Mouse (Mus musculus): Measurements from ENCODE around the gene Polr3c. TPM values are rescaled to one million over a fixed set of nuclear protein-coding genes. Genes with fewer than 3 reads are reported as not detected.

Polr3c gene
- polyA plus RNA-seq (2021; fragmentation: Nextera tagmentation): 18.8 and 21.4 TPM in 2 replicates
- long read RNA-seq, experiment 1, transcript Polr3c-206 (15 exons, 2,406 nt): minor isoform, 7 of 144 reads
- long read RNA-seq, experiment 1, transcript Polr3c-201 (15 exons, 2,390 nt): major isoform, 67 of 144 reads
- long read RNA-seq, experiment 1, partial matches to known transcripts: 7 of 144 reads
- long read RNA-seq, experiment 1, other reads (novel, unspliced or antisense): 59 of 144 reads
- long read RNA-seq, experiment 2, transcript Polr3c-201 (15 exons, 2,390 nt): major isoform, 14 of 28 reads
- long read RNA-seq, experiment 2, partial matches to known transcripts: 6 of 28 reads
- long read RNA-seq, experiment 2, other reads (novel, unspliced or antisense): 6 of 28 reads

GRCm38 (mm10) chr3:96727343-96727827 is at the start of gene Polr3c, which contains the start of gene Rnf115:
Gene Polr3c (minus strand): TSS chr3:96727628.
Gene Rnf115 (plus strand): TSS chr3:96727664.

GRCm38 (mm10) chr3:96707903-96708683 is 19.3 kb downstream of the Polr3c start, which contains the start of gene Nudt17:
Gene Nudt17 (minus strand): TSS chr3:96708562.

GRCm38 (mm10) chr3:96696198-96696765 is 31.1 kb downstream of the Polr3c start, which contains the start of gene Pias3:
Gene Pias3 (plus strand): TSS chr3:96696384.

GRCm38 (mm10) chr3:96669727-96670468 is 57.5 kb downstream of the Polr3c start, which contains the start of gene Ankrd35:
Gene Ankrd35 (plus strand): TSS chr3:96670131.

Other genes with a start within 250 kb of the Polr3c start
- 0.94 and 1.7 TPM in 2 replicates for gene Hfe2, start 202.5 kb downstream of the Polr3c start, polyA plus RNA-seq (2021; fragmentation: Nextera tagmentation)
- gene Txnip, start 169.7 kb downstream of the Polr3c start, polyA plus RNA-seq (2021; fragmentation: Nextera tagmentation): 4.3 and 4.7 TPM in 2 replicates
- 0.40 and 0.42 TPM in 2 replicates for gene Gm16253, start 150.6 kb downstream of the Polr3c start, polyA plus RNA-seq (2021; fragmentation: Nextera tagmentation)
- gene Polr3gl, start 133.4 kb downstream of the Polr3c start, polyA plus RNA-seq (2021; fragmentation: Nextera tagmentation): 17.1 and 20.0 TPM in 2 replicates
- 28.3 and 55.7 TPM in 2 replicates for gene Ankrd34a, start 131.0 kb downstream of the Polr3c start, polyA plus RNA-seq (2021; fragmentation: Nextera tagmentation)
- gene Lix1l, start 126.5 kb downstream of the Polr3c start, polyA plus RNA-seq (2021; fragmentation: Nextera tagmentation): 1.2 TPM in 2 replicates
- gene Rbm8a, start 97.7 kb downstream of the Polr3c start, polyA plus RNA-seq (2021; fragmentation: Nextera tagmentation): 21.6 and 35.1 TPM in 2 replicates
- 86.5 and 102 TPM in 2 replicates for gene Pex11b, start 92.3 kb downstream of the Polr3c start, polyA plus RNA-seq (2021; fragmentation: Nextera tagmentation)
- not detected in 2 replicates for gene Gm42957, start 92.2 kb downstream of the Polr3c start, polyA plus RNA-seq (2021; fragmentation: Nextera tagmentation)
- 0.05 and 0.06 TPM in 2 replicates for gene Itga10, start 82.0 kb downstream of the Polr3c start, polyA plus RNA-seq (2021; fragmentation: Nextera tagmentation)
- gene Ankrd35, start 57.5 kb downstream of the Polr3c start, polyA plus RNA-seq (2021; fragmentation: Nextera tagmentation): 6.1 and 6.7 TPM in 2 replicates
- gene Pias3, start 31.2 kb downstream of the Polr3c start, polyA plus RNA-seq (2021; fragmentation: Nextera tagmentation): 10.8 and 15.6 TPM in 2 replicates
- gene Nudt17, start 19.1 kb downstream of the Polr3c start, polyA plus RNA-seq (2021; fragmentation: Nextera tagmentation): 10.7 and 12.3 TPM in 2 replicates
- 31.0 and 64.8 TPM in 2 replicates for gene Rnf115, start within 50 bp of the Polr3c start, polyA plus RNA-seq (2021; fragmentation: Nextera tagmentation)
- 0.16 TPM in 1 of 2 replicates, not detected in the other for gene Pdzk1, start 101.7 kb upstream of the Polr3c start, polyA plus RNA-seq (2021; fragmentation: Nextera tagmentation)
- gene Cd160, start 101.7 kb upstream of the Polr3c start, polyA plus RNA-seq (2021; fragmentation: Nextera tagmentation): 0.07 and 0.11 TPM in 2 replicates
- gene Gja5, start 177.1 kb upstream of the Polr3c start, polyA plus RNA-seq (2021; fragmentation: Nextera tagmentation): 0.21 and 0.39 TPM in 2 replicates
- 14.0 and 21.3 TPM in 2 replicates for gene Gpr89, start 177.7 kb upstream of the Polr3c start, polyA plus RNA-seq (2021; fragmentation: Nextera tagmentation)
- 0.01 TPM in 1 of 2 replicates, not detected in the other for gene Gja8, start 198.4 kb upstream of the Polr3c start, polyA plus RNA-seq (2021; fragmentation: Nextera tagmentation)

Measured in left cerebral cortex, adult 6 months (tissue).